Mouse (Mus musculus): ENCODE data around the gene Wwox.
A peak's percentile ranks its signal among the peaks of the same experiment; 100 is the strongest.

Gene Wwox

GRCm38 (mm10) chr8:114865911-114866310 lies 426.5 kb downstream of the Wwox start:
- no peak for DNase-seq (ENCODE audit: low read depth)

- DNase-seq (ENCODE audit: low read depth): peak; percentile 66
These were observed 429.9 kb downstream of the Wwox start for GRCm38 (mm10) chr8:114869321-114869720.

GRCm38 (mm10) chr8:114870410-114870809 lies 431.0 kb downstream of the Wwox start:
- no peak for DNase-seq (ENCODE audit: low read depth)

- DNase-seq (ENCODE audit: low read depth): no peak
These were observed 433.0 kb downstream of the Wwox start for GRCm38 (mm10) chr8:114872491-114872890.

GRCm38 (mm10) chr8:114875161-114875560 lies 435.7 kb downstream of the Wwox start:
- DNase-seq (ENCODE audit: low read depth): peak; percentile 66

- no peak for DNase-seq (ENCODE audit: low read depth)
These were observed 436.7 kb downstream of the Wwox start for GRCm38 (mm10) chr8:114876161-114876611.

- no peak for DNase-seq (ENCODE audit: low read depth)
These were observed 437.3 kb downstream of the Wwox start for GRCm38 (mm10) chr8:114876696-114877206.

GRCm38 (mm10) chr8:114877234-114877633 lies 437.8 kb downstream of the Wwox start:
- DNase-seq (ENCODE audit: low read depth): no peak

GRCm38 (mm10) chr8:114878449-114879276 lies 439.2 kb downstream of the Wwox start:
- peak; percentile 51 for DNase-seq (ENCODE audit: low read depth)

- no peak for DNase-seq (ENCODE audit: low read depth)
These were observed 439.8 kb downstream of the Wwox start for GRCm38 (mm10) chr8:114879277-114879568.

GRCm38 (mm10) chr8:114879678-114880077 lies 440.2 kb downstream of the Wwox start:
- DNase-seq (ENCODE audit: low read depth): peak; percentile 82

- DNase-seq (ENCODE audit: low read depth): peak; percentile 80
These were observed 441.1 kb downstream of the Wwox start for GRCm38 (mm10) chr8:114880475-114881135.

- peak; percentile 79 for DNase-seq (ENCODE audit: low read depth)
These were observed 442.5 kb downstream of the Wwox start for GRCm38 (mm10) chr8:114881891-114882401.

- no peak for DNase-seq (ENCODE audit: low read depth)
These were observed 443.0 kb downstream of the Wwox start for GRCm38 (mm10) chr8:114882504-114882903.

GRCm38 (mm10) chr8:114882936-114883606 lies 443.6 kb downstream of the Wwox start:
- DNase-seq (ENCODE audit: low read depth): no peak

GRCm38 (mm10) chr8:114883967-114884366 lies 444.5 kb downstream of the Wwox start:
- peak; percentile 53 for DNase-seq (ENCODE audit: low read depth)

- no peak for DNase-seq (ENCODE audit: low read depth)
These were observed 445.7 kb downstream of the Wwox start for GRCm38 (mm10) chr8:114885026-114885592.

GRCm38 (mm10) chr8:114888388-114888787 lies 448.9 kb downstream of the Wwox start:
- peak; percentile 77 for DNase-seq (ENCODE audit: low read depth)

- peak; percentile 57 for DNase-seq (ENCODE audit: low read depth)
These were observed 450.3 kb downstream of the Wwox start for GRCm38 (mm10) chr8:114889578-114890374.

GRCm38 (mm10) chr8:114890478-114890877 lies 451.0 kb downstream of the Wwox start:
- no peak for DNase-seq (ENCODE audit: low read depth)

GRCm38 (mm10) chr8:114891252-114891651 lies 451.8 kb downstream of the Wwox start:
- DNase-seq (ENCODE audit: low read depth): no peak

Measured in naive thymus-derived CD4-positive, alpha-beta T cell, adult 2 months (primary cell).